Mouse (Mus musculus): ENCODE data around the gene Epc2.

DNA sequence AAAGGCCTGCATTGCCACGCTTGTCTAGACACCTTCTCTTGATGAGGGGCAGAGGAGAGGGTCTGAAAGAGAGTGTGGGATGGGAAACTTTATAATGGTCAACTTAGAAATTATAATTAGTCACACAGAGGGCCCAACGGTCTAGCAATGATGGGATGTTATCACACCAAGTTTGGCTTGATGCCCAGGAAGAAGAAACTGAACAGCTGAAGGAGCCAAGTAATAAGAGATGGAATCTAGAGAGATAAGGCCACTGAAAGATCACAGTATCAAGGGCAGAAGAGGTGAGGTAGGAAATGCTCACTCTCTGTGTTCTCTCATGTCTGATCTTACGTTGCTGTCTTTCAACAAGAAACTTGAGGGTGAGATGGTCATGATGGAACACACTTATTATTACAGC lies 35.4 kb upstream of the Epc2 start:
- TF ChIP-seq POU5F1 (IDR thresholded peaks at IDR 0.05; ENCODE audit: borderline replicate concordance, low read length): no peak
- TF ChIP-seq CTCF (conservative IDR thresholded peaks at IDR 0.05; ENCODE audit: low read length): no peak

All from E14TG2a.4 (cell line).